Mouse (Mus musculus) liver, embryonic 12.5 days (tissue): ENCODE results near the gene Hoxb4. TPM values are rescaled to one million over a fixed set of nuclear protein-coding genes. Genes with fewer than 3 reads are reported as not detected.
A peak's percentile ranks its signal among the peaks of the same experiment; 100 is the strongest.

Source experiments
- ATAC-seq: fragments of 200-750 bp; cut with Nextera tagmentation; 2 replicates; pipeline ENCODE4 v1.8.0; 2017; ENCODE audit warnings: moderate number of reproducible peaks, mild to moderate bottlenecking, moderate library complexity
- H3K27ac ChIP-seq: fragments of 300-500 bp; sonication (generic); 2 replicates; pipeline ENCODE4 v1.5.1; 2016; ENCODE audit warnings: mild to moderate bottlenecking
- H3K27me3 ChIP-seq: fragments of 300-500 bp; sonication (generic); replicated peaks from 2 replicates; pipeline ENCODE4 v1.6.1; 2016; ENCODE audit warnings: mild to moderate bottlenecking, moderate library complexity
- H3K36me3 ChIP-seq: fragments of 300-500 bp; sonication (generic); 2 replicates; pipeline ENCODE4 v1.6.1; 2016; ENCODE audit warnings: mild to moderate bottlenecking, moderate library complexity
- H3K4me1 ChIP-seq: fragments of 300-500 bp; sonication (generic); 2 replicates; pipeline ENCODE4 v1.6.1; 2016
- H3K4me2 ChIP-seq: fragments of 300-500 bp; sonication (generic); 2 replicates; pipeline ENCODE4 v1.6.1; 2016; ENCODE audit warnings: mild to moderate bottlenecking, moderate library complexity
- H3K4me3 ChIP-seq: fragments of 300-500 bp; sonication (generic); 2 replicates; pipeline ENCODE4 v1.5.1; 2016; ENCODE audit warnings: mild to moderate bottlenecking, moderate library complexity
- H3K9ac ChIP-seq: fragments of 300-500 bp; sonication (generic); 2 replicates; pipeline ENCODE4 v1.6.1; 2016; ENCODE audit warnings: mild to moderate bottlenecking, moderate library complexity
- H3K9me3 ChIP-seq: fragments of 300-500 bp; sonication (generic); replicated peaks from 2 replicates; pipeline ENCODE4 v1.6.1; 2016; ENCODE audit warnings: mild to moderate bottlenecking, moderate library complexity
- WGBS: fragments of 180-500 bp; shearing (Covaris S2); methylation state at CpG from one replicate; pipeline ENCODE4 v1.1.7; 2016; ENCODE audit not compliant: insufficient replicate concordance; 5-methylcytosine and 5-hydroxymethylcytosine counted together
- polyA plus RNA-seq: library from polyadenylated mRNA; unstranded; fragments of >200 nt; fragmentation: Nextera tagmentation; extraction: Ambion mirVana; gene quantifications from 2 replicates; pipeline ENCODE4 v1.2.1, GENCODE M21; 2016

The Hoxb4 gene
- polyA plus RNA-seq, 1 experiment from 2014 or later: 0.62 TPM

- Histone ChIP-seq H3K9me3 (no peaks in the 10 kb centered on the region), H3K9ac (no peak overlapping the region), H3K27ac (no peak overlapping the region), H3K4me3 (no peak overlapping the region), H3K4me1 (no peaks in the 10 kb centered on the region), H3K4me2 (no peak overlapping the region), H3K27me3 (peaks cover 100% of the 10 kb centered on the region), H3K36me3 (no peaks in the 10 kb centered on the region)
- 5% methylated on average over 31 of the region's 31 CpGs for WGBS
- no peak for ATAC-seq
These were observed 38.4 kb upstream of the Hoxb4 start for GRCm38 (mm10) chr11:96279421-96280233.

GRCm38 (mm10) chr11:96280399-96281378, 37.4 kb upstream of the Hoxb4 start:
- no peak for ATAC-seq

DNA sequence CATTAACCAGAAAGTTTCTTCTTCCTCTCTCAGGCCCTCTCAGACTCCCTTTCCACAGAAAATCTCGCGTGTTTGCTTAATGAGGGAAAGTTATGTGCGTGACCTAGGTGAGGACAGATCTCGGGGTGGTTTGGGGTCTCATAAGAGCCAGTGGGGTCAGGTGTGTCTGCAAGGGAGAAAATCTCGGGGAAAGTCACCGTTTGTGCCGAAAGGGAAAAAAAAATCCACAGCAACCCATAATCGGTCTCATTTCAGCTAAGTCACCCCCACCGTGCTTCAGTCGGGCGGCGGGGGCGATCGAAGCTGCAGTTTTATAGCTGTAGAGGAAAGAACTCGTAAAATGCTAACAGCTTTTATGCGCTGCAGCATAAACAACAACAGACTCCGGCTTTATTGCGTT, 36.7 kb upstream of the Hoxb4 start:
- no peak overlapping the region for H3K4me2 ChIP-seq
- peaks cover 100% of the 10 kb centered on the region for H3K27me3 ChIP-seq
- H3K9ac ChIP-seq: no peak overlapping the region
- no peaks in the 10 kb centered on the region for H3K36me3 ChIP-seq
- ATAC-seq: no peak
- no peaks in the 10 kb centered on the region for H3K4me1 ChIP-seq
- 7% methylated on average over 18 of the region's 18 CpGs for WGBS
- H3K4me3 ChIP-seq: no peak overlapping the region
- H3K27ac ChIP-seq: no peak overlapping the region
- no peaks in the 10 kb centered on the region for H3K9me3 ChIP-seq

More at GRCm38 (mm10) chr11:96280399-96281378, 37.4 kb upstream of the Hoxb4 start:
- no peak overlapping the region for H3K4me3 ChIP-seq
- H3K4me1 ChIP-seq: no peaks in the 10 kb centered on the region
- 18% methylated on average over 8 of the region's 8 CpGs for WGBS
- no peaks in the 10 kb centered on the region for H3K36me3 ChIP-seq
- no peak overlapping the region for H3K27ac ChIP-seq
- no peaks in the 10 kb centered on the region for H3K9me3 ChIP-seq
- no peak overlapping the region for H3K9ac ChIP-seq
- H3K4me2 ChIP-seq: no peak overlapping the region
- peaks cover 100% of the 10 kb centered on the region for H3K27me3 ChIP-seq

- Histone ChIP-seq H3K27me3 (peaks cover 100% of the 10 kb centered on the region), H3K9me3 (no peaks in the 10 kb centered on the region), H3K4me3 (no peak within 1 kb of the TSS), H3K9ac (no peak within 1 kb of the TSS), H3K27ac (no peak within 1 kb of the TSS), H3K4me1 (peaks cover 4% of the 10 kb centered on the region; the same call in 1 of the 2 replicates), H3K36me3 (no peaks in the 10 kb centered on the region), H3K4me2 (no peak within 1 kb of the TSS)
- ATAC-seq: no peak
- 2% methylated on average over 27 of the region's 27 CpGs for WGBS
These were observed 36.1 kb upstream of the Hoxb4 start, which contains the start of gene Hoxb8 for GRCm38 (mm10) chr11:96281855-96282570. Gene Hoxb8 (plus strand): TSS chr11:96281905.

GRCm38 (mm10) chr11:96282795-96283430, 35.2 kb upstream of the Hoxb4 start:
- H3K9ac ChIP-seq: no peak overlapping the region
- no peak for ATAC-seq
- WGBS: 1% methylated on average over 49 of the region's 49 CpGs

DNA sequence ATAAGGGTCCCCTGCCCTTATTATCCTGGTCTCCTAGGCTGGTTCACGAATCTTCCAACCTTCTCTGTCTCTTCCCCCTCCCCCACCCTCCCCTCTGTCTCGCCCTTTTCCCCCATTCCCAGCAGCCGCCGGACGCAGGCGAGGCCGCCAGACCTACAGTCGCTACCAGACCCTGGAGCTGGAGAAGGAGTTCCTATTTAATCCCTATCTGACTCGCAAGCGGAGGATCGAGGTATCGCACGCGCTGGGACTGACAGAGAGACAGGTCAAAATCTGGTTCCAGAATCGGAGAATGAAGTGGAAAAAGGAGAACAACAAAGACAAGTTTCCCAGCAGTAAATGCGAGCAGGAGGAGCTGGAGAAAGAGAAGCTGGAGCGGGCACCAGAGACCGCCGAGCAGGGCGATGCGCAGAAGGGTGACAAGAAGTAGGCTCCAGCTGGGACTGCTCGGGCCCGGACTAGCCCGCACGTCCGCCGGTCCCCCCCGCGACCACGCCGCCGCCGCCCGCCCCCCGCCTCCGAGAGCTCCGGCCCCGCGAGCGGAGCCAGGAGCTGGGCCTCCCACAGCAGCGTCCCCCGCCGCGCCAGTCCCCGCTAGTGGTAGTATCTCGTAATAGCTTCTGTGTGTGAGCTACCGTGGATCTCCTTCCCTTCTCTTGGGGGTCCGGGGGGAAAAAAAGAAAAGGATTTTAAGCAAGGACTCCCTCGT, 33.9 kb upstream of the Hoxb4 start:
- H3K4me2 ChIP-seq: peak overlapping the region; percentile 54
- peaks cover 5% of the 10 kb centered on the region; the same call in 1 of the 2 replicates for H3K4me1 ChIP-seq
- H3K9ac ChIP-seq: no peak overlapping the region
- peaks cover 100% of the 10 kb centered on the region for H3K27me3 ChIP-seq
- H3K9me3 ChIP-seq: no peaks in the 10 kb centered on the region
- no peak for ATAC-seq
- no peak overlapping the region for H3K27ac ChIP-seq
- 2% methylated on average over 49 of the region's 49 CpGs for WGBS
- H3K4me3 ChIP-seq: peak overlapping the region; percentile 19; the same call in 1 of the 2 replicates
- H3K36me3 ChIP-seq: no peaks in the 10 kb centered on the region

More at GRCm38 (mm10) chr11:96282795-96283430, 35.2 kb upstream of the Hoxb4 start:
- H3K9me3 ChIP-seq: no peaks in the 10 kb centered on the region
- peaks cover 5% of the 10 kb centered on the region; the same call in 1 of the 2 replicates for H3K4me1 ChIP-seq
- no peak overlapping the region for H3K27ac ChIP-seq
- H3K4me3 ChIP-seq: no peak overlapping the region
- H3K36me3 ChIP-seq: no peaks in the 10 kb centered on the region
- H3K27me3 ChIP-seq: peaks cover 100% of the 10 kb centered on the region
- peak overlapping the region; percentile 13; the same call in 1 of the 2 replicates for H3K4me2 ChIP-seq

- Histone ChIP-seq H3K9me3 (no peaks in the 10 kb centered on the region), H3K4me2 (peak overlapping the region; percentile 55), H3K36me3 (no peaks in the 10 kb centered on the region), H3K9ac (no peak overlapping the region), H3K27me3 (peaks cover 100% of the 10 kb centered on the region), H3K4me3 (peak overlapping the region; percentile 19; the same call in 1 of the 2 replicates), H3K4me1 (peaks cover 5% of the 10 kb centered on the region; the same call in 1 of the 2 replicates), H3K27ac (no peak overlapping the region)
- ATAC-seq: no peak
- WGBS: 2% methylated on average over 37 of the region's 37 CpGs
These were observed 33.0 kb upstream of the Hoxb4 start for GRCm38 (mm10) chr11:96284774-96285734.

DNA sequence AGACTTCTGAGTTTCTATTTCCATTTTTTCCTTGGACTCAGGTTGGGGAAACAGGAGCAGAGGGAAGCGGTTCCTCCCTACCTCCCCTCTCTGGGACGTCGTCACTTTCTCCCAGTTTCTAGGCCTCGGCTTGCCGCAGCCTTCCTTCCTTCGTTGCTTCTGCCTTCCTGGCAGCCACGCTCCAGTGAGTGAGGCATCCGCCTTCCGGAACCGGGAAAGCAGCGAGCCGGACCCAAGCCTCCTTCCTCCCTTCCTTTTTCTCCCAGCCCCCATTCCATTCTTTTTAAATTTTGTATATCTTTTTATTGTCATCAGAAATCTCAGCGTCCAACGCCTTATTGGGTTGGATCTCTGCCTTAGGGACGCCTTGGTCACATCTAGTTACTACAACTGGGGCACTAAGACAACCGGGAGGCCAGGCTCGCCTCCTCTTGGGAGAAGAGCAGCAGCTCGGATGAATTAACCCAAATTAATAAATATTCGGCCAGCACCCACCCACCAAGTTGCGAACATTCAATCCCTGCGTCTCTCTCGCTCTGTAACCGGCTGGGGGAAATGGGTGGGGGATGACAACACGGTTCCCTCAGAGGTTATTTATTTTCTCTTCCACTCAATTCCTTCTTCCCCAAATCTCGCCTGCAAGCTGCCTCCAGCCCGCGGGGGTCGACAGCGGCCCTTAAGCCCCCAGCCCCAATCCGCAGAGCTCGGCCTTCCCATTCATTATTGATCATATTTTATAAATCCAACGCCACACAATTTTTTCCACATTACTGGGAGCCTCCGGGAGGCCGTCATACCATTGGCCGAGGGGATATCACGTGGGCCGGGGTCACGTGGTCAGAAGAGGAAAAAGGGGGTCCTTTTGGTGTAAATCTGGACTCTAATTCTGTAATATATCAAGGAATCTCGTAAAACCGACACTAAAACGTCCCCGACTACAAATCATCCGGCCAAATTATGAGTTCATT, 32.0 kb upstream of the Hoxb4 start, which contains the start of gene Hoxb7:
Hoxb7 (plus strand) TSS at position 853 of the 968 bp plus-strand sequence.
- Histone ChIP-seq H3K9me3 (no peaks in the 10 kb centered on the region), H3K4me3 (peak within 1 kb of the TSS; percentile 38), H3K36me3 (no peaks in the 10 kb centered on the region), H3K9ac (no peak within 1 kb of the TSS), H3K4me1 (peaks cover 5% of the 10 kb centered on the region; the same call in 1 of the 2 replicates), H3K27ac (no peak within 1 kb of the TSS), H3K27me3 (peaks cover 100% of the 10 kb centered on the region), H3K4me2 (peak within 1 kb of the TSS; percentile 55)
- no peak for ATAC-seq
- 1% methylated on average over 43 of the region's 43 CpGs for WGBS
